Comparison of ENCODE assay signal across 9 mouse cellular contexts in genomic region chr6:92480941-92481689, GRCm38 (mm10).
A peak's percentile ranks its signal among the peaks of the same experiment; 100 is the strongest.
DNase-seq lines count a peak whose midpoint lies in the region; ATAC-seq lines count a peak whose summit lies in the region.
"Had no signal": no experiment of that assay in that cellular context is flagged by ENCODE, and none has a peak within 500 bp of the region (broad histone marks: within the 10 kb centered on the region; RNA-seq: fewer than 3 reads in every experiment).

No protein-coding gene starts in this region.

- DNase-seq in brain, embryonic 18.5 days (ENCODE audit: low read depth, low spot score) = peak; percentile 47
- peak; percentile 56 for DNase-seq in fibroblast of lung, adult 2 months (ENCODE audit: low read depth)
- peak; percentile 86 for DNase-seq in telencephalon, adult 2 months (ENCODE audit: low read depth, low spot score)

- H3K4me2 ChIP-seq in heart, embryonic 11.5 days = peak overlapping the region; percentile 58
- H3K4me2 ChIP-seq in kidney, embryonic 14.5 days (replicated peaks; ENCODE audit: low read depth, low read length) = peak overlapping the region; percentile 73
- H3K4me2 ChIP-seq in limb, embryonic 12.5 days = peak overlapping the region; percentile 76
- peak overlapping the region; percentile 65 for H3K4me2 ChIP-seq in midbrain, embryonic 16.5 days (ENCODE audit: low read length)

- ATAC-seq in heart, embryonic 11.5 days (replicated peaks; ENCODE audit: insufficient number of reproducible peaks, low FRiP score, low TSS enrichment) = 0 out of 2 replicates have a peak, but pooled peaks have one; percentile 31
- peak; percentile 75 for ATAC-seq in kidney, embryonic 14.5 days (ENCODE audit: low FRiP score, low TSS enrichment)
- peak; percentile 42; the same call in 1 of the 2 replicates for ATAC-seq in limb, embryonic 12.5 days (ENCODE audit: insufficient number of reproducible peaks, insufficient read depth, low FRiP score, low TSS enrichment, low read depth)
- peak; percentile 86 for ATAC-seq in midbrain, embryonic 16.5 days
- ATAC-seq in erythroid progenitor cell, adult 5-6 weeks (replicated peaks; ENCODE audit: low FRiP score, poor library complexity, severe bottlenecking) = no peak

- WGBS in heart, embryonic 11.5 days (ENCODE audit: insufficient replicate concordance) = under 1% methylated on average over 21 of the region's 21 CpGs
- under 1% methylated on average over 21 of the region's 21 CpGs for WGBS in kidney, embryonic 14.5 days
- WGBS in limb, embryonic 12.5 days = under 1% methylated on average over 21 of the region's 21 CpGs
- under 1% methylated on average over 21 of the region's 21 CpGs for WGBS in midbrain, embryonic 16.5 days

- H3K9me3 ChIP-seq in heart, embryonic 11.5 days (replicated peaks; ENCODE audit: control insufficient read depth, low read length) = no peaks in the 10 kb centered on the region
- H3K9me3 ChIP-seq in kidney, embryonic 14.5 days (ENCODE audit: control insufficient read depth, low read length) = no peaks in the 10 kb centered on the region
- H3K9me3 ChIP-seq in limb, embryonic 12.5 days = no peaks in the 10 kb centered on the region
- no peaks in the 10 kb centered on the region for H3K9me3 ChIP-seq in midbrain, embryonic 16.5 days (replicated peaks; ENCODE audit: control insufficient read depth, low read length, poor library complexity, severe bottlenecking)

- H3K27me3 ChIP-seq in heart, embryonic 11.5 days (ENCODE audit: control insufficient read depth, insufficient read depth, low read length) = no peaks in the 10 kb centered on the region
- H3K27me3 ChIP-seq in kidney, embryonic 14.5 days (ENCODE audit: control insufficient read depth, insufficient read depth, low read length) = no peaks in the 10 kb centered on the region
- H3K27me3 ChIP-seq in limb, embryonic 12.5 days = no peaks in the 10 kb centered on the region
- no peaks in the 10 kb centered on the region for H3K27me3 ChIP-seq in midbrain, embryonic 16.5 days (ENCODE audit: control insufficient read depth, insufficient read depth, low read depth, low read length)

- peak overlapping the region; percentile 76 for H3K27ac ChIP-seq in heart, embryonic 11.5 days (ENCODE audit: low read depth, low read length)
- peak overlapping the region; percentile 60; the same call in 1 of the 2 replicates for H3K27ac ChIP-seq in kidney, embryonic 14.5 days (ENCODE audit: low read depth, low read length)
- no peak overlapping the region; the same call in 1 of the 2 replicates for H3K27ac ChIP-seq in limb, embryonic 12.5 days
- peak overlapping the region; percentile 90 for H3K27ac ChIP-seq in midbrain, embryonic 16.5 days (ENCODE audit: low read length)

- peak overlapping the region; percentile 73 for H3K9ac ChIP-seq in heart, embryonic 11.5 days (ENCODE audit: low read depth, low read length)
- peak overlapping the region; percentile 59 for H3K9ac ChIP-seq in kidney, embryonic 14.5 days (ENCODE audit: low read depth, low read length)
- H3K9ac ChIP-seq in limb, embryonic 12.5 days (replicated peaks) = peak overlapping the region; percentile 56
- H3K9ac ChIP-seq in midbrain, embryonic 16.5 days (ENCODE audit: low read depth, low read length) = peak overlapping the region; percentile 73

- H3K4me3 ChIP-seq in heart, embryonic 11.5 days (ENCODE audit: low read depth, low read length) = peak overlapping the region; percentile 46
- peak overlapping the region; percentile 40 for H3K4me3 ChIP-seq in kidney, embryonic 14.5 days (ENCODE audit: low read length)
- H3K4me3 ChIP-seq in limb, embryonic 12.5 days (replicated peaks) = peak overlapping the region; percentile 48
- H3K4me3 ChIP-seq in midbrain, embryonic 16.5 days (ENCODE audit: low read depth, low read length) = peak overlapping the region; percentile 56
- H3K4me3 ChIP-seq: erythroblast, embryonic 14.5 days had no signal

- H3K36me3 ChIP-seq in heart, embryonic 11.5 days (ENCODE audit: control insufficient read depth, insufficient read depth, low read length) = no peaks in the 10 kb centered on the region
- H3K36me3 ChIP-seq in kidney, embryonic 14.5 days (ENCODE audit: control insufficient read depth, insufficient read depth, low read length) = no peaks in the 10 kb centered on the region
- no peaks in the 10 kb centered on the region for H3K36me3 ChIP-seq in limb, embryonic 12.5 days
- no peaks in the 10 kb centered on the region for H3K36me3 ChIP-seq in midbrain, embryonic 16.5 days (ENCODE audit: control insufficient read depth, insufficient read depth, low read length)

- H3K4me1 ChIP-seq in heart, embryonic 11.5 days (ENCODE audit: control insufficient read depth, insufficient read depth, low read length) = peaks cover 5% of the 10 kb centered on the region; the same call in 1 of the 2 replicates
- H3K4me1 ChIP-seq in kidney, embryonic 14.5 days (ENCODE audit: control insufficient read depth, insufficient read depth, low read length) = no peaks in the 10 kb centered on the region
- H3K4me1 ChIP-seq in limb, embryonic 12.5 days (replicated peaks) = peaks cover 24% of the 10 kb centered on the region
- H3K4me1 ChIP-seq in midbrain, embryonic 16.5 days (ENCODE audit: control insufficient read depth, insufficient read depth, low read length) = peaks cover 41% of the 10 kb centered on the region
